30 mouse cellular contexts compared by ENCODE assay signal in the genomic region with DNA sequence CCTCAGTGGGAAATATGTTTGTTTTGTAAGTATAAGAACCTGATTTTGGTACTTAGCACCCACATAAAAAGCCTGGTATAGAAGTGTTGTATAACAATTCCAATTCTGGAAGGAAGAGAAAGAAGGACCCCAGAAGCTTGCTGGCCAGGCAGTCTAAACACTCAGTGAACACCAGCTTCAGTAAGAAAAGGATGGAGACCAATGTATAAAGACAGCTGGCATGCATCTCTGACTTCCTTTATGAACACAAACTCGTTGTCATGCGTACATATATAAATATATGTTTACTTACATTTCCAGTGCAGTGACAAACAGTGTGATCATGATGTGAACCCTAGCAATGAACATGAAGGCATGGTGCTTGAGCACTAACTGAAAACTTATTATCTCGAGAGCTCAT.
"Had no signal": no experiment of that assay in that cellular context is flagged by ENCODE, and none has a peak within 500 bp of the region (broad histone marks: within the 10 kb centered on the region; RNA-seq: fewer than 3 reads in every experiment).

No protein-coding gene starts in this region.

- DNase-seq: left cerebral cortex, postnatal 4 days; liver; liver, embryonic 13.5 days; liver, postnatal 0 days; lung, adult 18-20 months; lung, postnatal 10 days; lung, postnatal 14 days; lung, postnatal 36 days; lung, postnatal 4 days; midbrain, embryonic 14.5 days had no signal

- H3K27ac ChIP-seq: left cerebral cortex, adult 2 months; limb, embryonic 10.5 days; limb, embryonic 12.5 days; limb, embryonic 13.5 days; limb, embryonic 15.5 days; liver, embryonic 12.5 days; liver, embryonic 13.5 days; liver, embryonic 14.5 days; liver, embryonic 15.5 days; lung, embryonic 15.5 days; macrophage; midbrain, embryonic 10.5 days; midbrain, embryonic 12.5 days; midbrain, embryonic 13.5 days; midbrain, embryonic 15.5 days; neural tube, embryonic 12.5 days had no signal

- ATAC-seq: liver, embryonic 12.5 days; liver, postnatal 0 days; midbrain, embryonic 13.5 days; midbrain, embryonic 15.5 days; midbrain, embryonic 16.5 days had no signal

- H3K27me3 ChIP-seq: limb, embryonic 12.5 days; limb, embryonic 13.5 days; limb, embryonic 15.5 days; liver, embryonic 12.5 days; liver, embryonic 13.5 days; liver, embryonic 15.5 days; lung, embryonic 15.5 days; megakaryocyte, embryonic 14.5 days; midbrain, embryonic 12.5 days; midbrain, embryonic 13.5 days; midbrain, embryonic 15.5 days; neural tube, embryonic 12.5 days had no signal

- H3K9me3 ChIP-seq: limb, embryonic 10.5 days; limb, embryonic 12.5 days; limb, embryonic 13.5 days; limb, embryonic 15.5 days; liver, embryonic 12.5 days; liver, embryonic 13.5 days; liver, embryonic 15.5 days; lung, embryonic 15.5 days; megakaryocyte, embryonic 14.5 days; midbrain, embryonic 10.5 days; midbrain, embryonic 12.5 days; midbrain, embryonic 13.5 days; midbrain, embryonic 15.5 days; neural tube, embryonic 12.5 days had no signal

- H3K4me2 ChIP-seq: limb, embryonic 12.5 days; limb, embryonic 13.5 days; limb, embryonic 15.5 days; liver, embryonic 11.5 days; liver, embryonic 12.5 days; liver, embryonic 13.5 days; liver, embryonic 15.5 days; lung, embryonic 15.5 days; midbrain, embryonic 11.5 days; midbrain, embryonic 12.5 days; midbrain, embryonic 13.5 days; midbrain, embryonic 15.5 days; neural tube, embryonic 12.5 days had no signal

- H3K36me3 ChIP-seq: limb, embryonic 10.5 days; limb, embryonic 12.5 days; limb, embryonic 13.5 days; limb, embryonic 15.5 days; liver, embryonic 12.5 days; liver, embryonic 13.5 days; liver, embryonic 15.5 days; lung, embryonic 15.5 days; midbrain, embryonic 10.5 days; midbrain, embryonic 12.5 days; midbrain, embryonic 13.5 days; midbrain, embryonic 15.5 days; neural tube, embryonic 12.5 days had no signal

- H3K9ac ChIP-seq: limb, embryonic 12.5 days; limb, embryonic 13.5 days; limb, embryonic 15.5 days; liver, embryonic 12.5 days; liver, embryonic 13.5 days; liver, embryonic 14.5 days; liver, embryonic 15.5 days; liver, postnatal 0 days; lung, embryonic 15.5 days; midbrain, embryonic 12.5 days; midbrain, embryonic 13.5 days; midbrain, embryonic 15.5 days; neural tube, embryonic 12.5 days had no signal

- H3K4me3 ChIP-seq: left cerebral cortex, adult 2 months; limb, embryonic 10.5 days; limb, embryonic 12.5 days; limb, embryonic 13.5 days; limb, embryonic 15.5 days; liver, embryonic 12.5 days; liver, embryonic 13.5 days; liver, embryonic 15.5 days; lung, embryonic 15.5 days; megakaryocyte, embryonic 14.5 days; midbrain, embryonic 10.5 days; midbrain, embryonic 12.5 days; midbrain, embryonic 13.5 days; midbrain, embryonic 15.5 days; myocyte; neural tube, embryonic 12.5 days had no signal

- H3K4me1 ChIP-seq: limb, embryonic 10.5 days; limb, embryonic 12.5 days; limb, embryonic 13.5 days; limb, embryonic 15.5 days; liver, embryonic 12.5 days; liver, embryonic 13.5 days; liver, embryonic 15.5 days; lung, embryonic 15.5 days; megakaryocyte, embryonic 14.5 days; midbrain, embryonic 10.5 days; midbrain, embryonic 12.5 days; midbrain, embryonic 13.5 days; midbrain, embryonic 15.5 days; neural tube, embryonic 12.5 days had no signal
